Mouse (Mus musculus) neural tube, embryonic 15.5 days (tissue): ENCODE data around the gene Rassf7. TPM values are rescaled to one million over a fixed set of nuclear protein-coding genes. Genes with fewer than 3 reads are reported as not detected.

Experiments
- ATAC-seq: fragments of 200-750 bp; cut with Nextera tagmentation; 2 replicates; pipeline ENCODE4 v1.8.0; 2017; ENCODE audit warnings: mild to moderate bottlenecking, moderate TSS enrichment, moderate library complexity; ENCODE audit not compliant: low FRiP score
- H3K27ac ChIP-seq: fragments of 300-500 bp; sonication (generic); replicated peaks from 2 replicates; pipeline ENCODE4 v1.5.1; 2015; ENCODE audit warnings: mild to moderate bottlenecking, inconsistent platforms
- H3K27me3 ChIP-seq: fragments of 300-500 bp; sonication (generic); replicated peaks from 2 replicates; pipeline ENCODE4 v1.6.1; 2015; ENCODE audit warnings: inconsistent platforms
- H3K36me3 ChIP-seq: fragments of 300-500 bp; sonication (generic); 2 replicates; pipeline ENCODE4 v1.6.1; 2015; ENCODE audit warnings: inconsistent platforms
- H3K4me1 ChIP-seq: fragments of 300-500 bp; sonication (generic); 2 replicates; pipeline ENCODE4 v1.6.1; 2015; ENCODE audit warnings: inconsistent platforms
- H3K4me2 ChIP-seq: fragments of 300-500 bp; sonication (generic); 2 replicates; pipeline ENCODE4 v1.6.1; 2015; ENCODE audit warnings: inconsistent platforms, mild to moderate bottlenecking, moderate library complexity
- H3K4me3 ChIP-seq: fragments of 300-500 bp; sonication (generic); replicated peaks from 2 replicates; pipeline ENCODE4 v1.5.1; 2015; ENCODE audit warnings: mild to moderate bottlenecking, inconsistent platforms
- H3K9ac ChIP-seq: fragments of 300-500 bp; sonication (generic); replicated peaks from 2 replicates; pipeline ENCODE4 v1.6.1; 2015; ENCODE audit warnings: mild to moderate bottlenecking, inconsistent platforms
- H3K9me3 ChIP-seq: fragments of 300-500 bp; sonication (generic); replicated peaks from 2 replicates; pipeline ENCODE4 v1.6.1; 2016; ENCODE audit warnings: inconsistent platforms
- WGBS: fragments of 180-500 bp; shearing (Covaris S2); methylation state at CpG from one replicate; pipeline ENCODE4 v1.1.7; 2015; ENCODE audit warnings: mixed read lengths; 5-methylcytosine and 5-hydroxymethylcytosine counted together
- polyA plus RNA-seq: library from polyadenylated mRNA; unstranded; fragments of >200 nt; fragmentation: Nextera tagmentation; extraction: Ambion mirVana; gene quantifications from 2 replicates; pipeline ENCODE4 v1.2.1, GENCODE M21; 2015

Gene Rassf7
- polyA plus RNA-seq, 1 experiment from 2014 or later: 24.1 TPM

DNA sequence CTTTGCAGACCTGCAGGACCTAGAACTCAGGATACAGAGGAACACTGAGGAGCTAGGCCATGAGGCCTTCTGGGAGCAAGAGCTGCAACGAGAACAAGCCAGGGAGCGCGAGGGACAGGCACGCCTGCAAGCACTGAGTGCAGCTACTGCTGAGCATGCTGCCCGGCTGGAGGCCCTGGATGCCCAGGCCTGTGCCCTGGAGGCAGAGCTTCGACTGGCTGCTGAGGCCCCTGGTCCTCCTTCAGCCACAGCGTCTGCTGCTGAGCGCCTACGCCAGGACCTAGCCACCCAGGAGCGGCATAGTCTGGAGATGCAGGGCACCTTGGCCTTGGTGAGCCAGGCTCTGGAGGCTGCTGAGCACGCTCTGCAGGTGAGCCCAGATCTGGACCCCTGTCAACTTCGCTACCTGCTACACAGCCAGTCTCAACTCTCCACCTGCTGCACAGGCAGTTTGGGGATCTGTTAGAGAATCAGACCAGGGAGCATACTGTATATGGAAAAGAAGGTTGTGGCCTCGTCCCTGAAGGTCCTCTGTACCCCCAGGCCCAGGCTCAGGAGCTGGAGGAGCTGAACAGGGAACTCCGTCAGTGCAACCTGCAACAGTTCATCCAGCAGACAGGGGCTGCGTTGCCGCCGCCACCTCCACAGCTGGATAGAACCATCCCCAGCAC is 1.8 kb downstream of the Rassf7 start:
- H3K27ac ChIP-seq: no peak overlapping the region
- H3K36me3 ChIP-seq: 0 out of 2 replicates have a peak, but pooled peaks cover 4% of the 10 kb centered on the region
- H3K4me2 ChIP-seq: no peak overlapping the region
- no peak for ATAC-seq
- peaks cover 38% of the 10 kb centered on the region for H3K4me1 ChIP-seq
- 92% methylated on average over 17 of the region's 17 CpGs for WGBS
- H3K9me3 ChIP-seq: no peaks in the 10 kb centered on the region
- no peak overlapping the region for H3K4me3 ChIP-seq
- H3K27me3 ChIP-seq: no peaks in the 10 kb centered on the region
- H3K9ac ChIP-seq: no peak overlapping the region

DNA sequence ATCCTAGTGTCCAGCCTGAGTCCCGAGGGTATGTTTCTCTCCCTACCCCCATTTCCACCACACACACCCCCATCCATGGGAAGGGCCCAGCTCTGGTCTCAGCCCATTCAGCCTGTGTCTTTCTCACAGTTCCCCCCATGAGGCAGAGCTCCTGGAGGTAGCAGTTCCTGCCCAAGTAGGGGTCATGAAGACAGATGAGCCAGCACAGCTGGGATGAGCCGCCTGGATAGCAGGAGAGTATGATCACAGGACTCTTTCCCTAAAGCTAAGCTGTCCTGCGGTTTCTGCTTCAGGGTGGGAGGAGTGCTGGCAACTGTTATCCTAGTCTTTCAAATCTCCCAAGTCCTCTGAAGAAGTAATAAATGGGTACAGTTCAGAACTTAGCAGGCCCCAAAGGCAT is 2.5 kb downstream of the Rassf7 start:
- H3K4me2 ChIP-seq: no peak overlapping the region
- H3K9ac ChIP-seq: no peak overlapping the region
- peaks cover 42% of the 10 kb centered on the region for H3K4me1 ChIP-seq
- H3K4me3 ChIP-seq: no peak overlapping the region
- WGBS: 83% methylated on average over 3 of the region's 3 CpGs
- no peaks in the 10 kb centered on the region for H3K9me3 ChIP-seq
- H3K36me3 ChIP-seq: 0 out of 2 replicates have a peak, but pooled peaks cover 4% of the 10 kb centered on the region
- no peak for ATAC-seq
- H3K27me3 ChIP-seq: no peaks in the 10 kb centered on the region
- H3K27ac ChIP-seq: no peak overlapping the region

DNA sequence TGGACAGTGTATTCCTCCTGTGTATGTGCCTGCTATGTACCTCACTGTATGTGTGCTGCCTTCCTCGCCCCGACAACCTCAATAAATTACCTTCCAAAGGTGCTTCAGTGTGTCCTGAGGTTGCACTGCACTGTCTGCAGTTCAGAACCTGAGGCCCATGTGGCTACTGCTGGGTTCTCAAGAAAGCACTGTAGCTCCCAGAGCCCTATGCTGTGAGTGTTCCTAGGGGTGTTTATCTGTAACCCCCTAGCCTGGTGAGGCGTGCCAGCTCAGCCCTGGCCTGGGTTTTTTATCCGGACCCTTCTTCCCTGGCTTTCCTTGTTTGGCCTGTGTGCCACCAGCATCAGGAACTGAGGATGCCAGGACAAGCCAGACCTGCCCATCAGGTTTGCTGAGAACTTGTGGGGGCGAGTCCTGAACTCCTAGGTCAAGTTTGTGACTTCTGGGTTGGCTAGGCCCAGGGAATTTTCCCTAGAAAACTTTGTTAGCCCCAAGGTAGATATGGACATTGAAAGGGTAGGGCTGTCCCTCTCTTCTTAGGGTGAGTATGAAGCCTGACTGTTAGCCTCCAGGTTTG is 3.0 kb downstream of the Rassf7 start:
- Histone ChIP-seq H3K4me1 (peaks cover 42% of the 10 kb centered on the region), H3K9me3 (no peaks in the 10 kb centered on the region), H3K27ac (no peak overlapping the region), H3K4me2 (no peak overlapping the region), H3K9ac (no peak overlapping the region), H3K4me3 (no peak overlapping the region), H3K27me3 (no peaks in the 10 kb centered on the region), H3K36me3 (0 out of 2 replicates have a peak, but pooled peaks cover 4% of the 10 kb centered on the region)
- 93% methylated on average over 5 of the region's 5 CpGs for WGBS
- no peak for ATAC-seq

DNA sequence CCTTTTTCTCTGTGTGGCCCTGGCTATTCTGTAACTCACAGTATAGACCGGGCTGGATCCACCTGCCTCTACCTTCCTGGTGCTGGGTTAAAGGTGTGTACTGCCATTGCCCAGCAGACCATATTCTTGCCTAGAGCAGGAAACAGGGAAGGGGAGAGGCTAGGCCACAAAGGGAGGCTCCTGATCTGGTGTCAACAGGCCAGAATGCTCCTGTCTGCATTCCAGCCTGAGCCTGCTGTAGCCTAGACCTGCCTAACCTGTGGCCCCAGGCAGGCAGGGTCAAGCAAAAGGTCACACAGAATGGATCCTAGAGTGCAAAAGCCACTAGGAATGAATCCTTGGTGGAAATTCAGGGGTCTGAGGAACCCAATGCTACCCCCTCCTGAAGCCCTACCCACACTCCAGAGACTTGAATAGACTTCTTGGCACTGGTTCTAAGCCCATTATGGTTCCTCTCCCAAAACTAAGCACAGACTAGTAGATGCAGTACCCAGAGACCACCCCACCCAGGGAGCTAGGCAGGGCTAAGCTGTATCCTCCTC is 4.0 kb downstream of the Rassf7 start:
- Histone ChIP-seq H3K27me3 (no peaks in the 10 kb centered on the region), H3K36me3 (0 out of 2 replicates have a peak, but pooled peaks cover 4% of the 10 kb centered on the region), H3K4me3 (no peak overlapping the region), H3K9me3 (no peaks in the 10 kb centered on the region), H3K4me2 (no peak overlapping the region), H3K27ac (no peak overlapping the region), H3K9ac (no peak overlapping the region), H3K4me1 (peaks cover 42% of the 10 kb centered on the region)
- ATAC-seq: no peak
- WGBS: 96% methylated on average over 1 of the region's 1 CpGs

DNA sequence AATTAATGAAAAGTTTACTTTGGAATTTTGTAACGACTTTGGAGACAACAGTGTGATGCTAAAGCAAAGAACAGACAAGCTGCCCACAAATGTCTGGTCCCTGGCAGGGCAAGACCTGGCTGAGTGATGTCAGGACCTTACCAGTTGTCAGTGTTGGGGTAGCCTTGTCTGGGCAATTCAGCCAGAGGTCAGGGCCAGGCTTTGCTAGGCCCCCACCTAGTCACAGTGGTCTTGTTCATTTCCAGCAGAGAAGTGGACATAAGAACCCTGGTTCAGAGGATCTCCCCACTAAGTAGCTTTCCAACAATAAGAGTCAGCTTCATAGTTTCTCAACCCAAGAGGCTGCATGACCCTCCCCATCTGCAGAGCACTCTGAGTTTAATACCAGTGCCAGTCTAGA is 4.7 kb downstream of the Rassf7 start:
- no peaks in the 10 kb centered on the region for H3K27me3 ChIP-seq
- H3K4me3 ChIP-seq: no peak overlapping the region
- 0 out of 2 replicates have a peak, but pooled peaks cover 4% of the 10 kb centered on the region for H3K36me3 ChIP-seq
- H3K9me3 ChIP-seq: no peaks in the 10 kb centered on the region
- H3K4me1 ChIP-seq: peaks cover 35% of the 10 kb centered on the region
- no peak for ATAC-seq
- peak overlapping the region; percentile 77; the same call in 1 of the 2 replicates for H3K4me2 ChIP-seq
- WGBS: 84% methylated on average over 1 of the region's 1 CpGs
- H3K27ac ChIP-seq: no peak overlapping the region
- no peak overlapping the region for H3K9ac ChIP-seq

DNA sequence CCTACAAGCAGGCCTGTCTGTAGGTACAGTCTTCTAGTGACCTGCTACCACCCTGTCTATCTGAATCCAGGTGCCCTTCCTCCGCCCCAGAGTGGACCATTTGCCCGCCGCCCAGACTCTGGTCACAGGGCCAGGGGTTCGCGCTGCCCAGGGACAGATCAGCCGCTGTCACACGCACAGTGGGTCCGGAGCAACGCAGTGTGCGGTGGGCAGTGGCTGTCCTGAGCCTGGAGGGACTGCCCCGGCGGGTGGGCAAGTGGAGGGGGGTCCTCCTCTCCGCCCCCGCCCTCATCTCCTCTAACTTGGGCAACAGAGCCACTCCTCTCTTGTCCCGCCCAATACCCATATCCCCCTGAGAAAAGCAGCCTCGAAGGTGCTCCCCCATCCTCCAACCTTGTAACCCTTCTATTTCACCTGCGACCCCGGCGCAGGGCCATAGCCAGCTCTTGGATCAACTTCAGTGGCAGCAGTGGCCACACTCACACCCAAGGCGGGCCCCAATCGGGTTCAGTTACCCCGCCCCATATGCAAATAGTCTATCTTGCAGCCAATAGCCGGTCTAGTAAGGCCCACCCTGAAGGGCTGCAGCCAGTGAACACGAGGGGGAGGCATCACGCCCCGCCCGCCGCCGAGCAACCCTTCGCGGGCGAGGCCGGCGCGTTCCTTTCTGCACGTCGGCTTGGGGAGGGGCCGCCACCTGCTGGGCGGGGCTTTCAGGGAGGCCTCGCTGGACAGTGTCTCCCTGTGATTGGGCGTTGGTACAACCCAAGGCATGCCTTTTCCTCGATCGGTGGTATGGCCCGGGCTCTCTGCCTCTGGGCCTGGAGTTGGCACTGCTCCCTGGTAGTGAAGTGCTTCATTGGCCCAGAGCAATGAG is 5.8 kb downstream of the Rassf7 start:
- 0 out of 2 replicates have a peak, but pooled peaks cover 4% of the 10 kb centered on the region for H3K36me3 ChIP-seq
- peak overlapping the region; percentile 77 for H3K4me2 ChIP-seq
- no peaks in the 10 kb centered on the region for H3K9me3 ChIP-seq
- ATAC-seq: peak; percentile 97
- 3% methylated on average over 44 of the region's 44 CpGs for WGBS
- no peaks in the 10 kb centered on the region for H3K27me3 ChIP-seq
- peak overlapping the region; percentile 41 for H3K4me3 ChIP-seq
- peak overlapping the region; percentile 74 for H3K27ac ChIP-seq
- peak overlapping the region; percentile 47 for H3K9ac ChIP-seq
- H3K4me1 ChIP-seq: peaks cover 28% of the 10 kb centered on the region

DNA sequence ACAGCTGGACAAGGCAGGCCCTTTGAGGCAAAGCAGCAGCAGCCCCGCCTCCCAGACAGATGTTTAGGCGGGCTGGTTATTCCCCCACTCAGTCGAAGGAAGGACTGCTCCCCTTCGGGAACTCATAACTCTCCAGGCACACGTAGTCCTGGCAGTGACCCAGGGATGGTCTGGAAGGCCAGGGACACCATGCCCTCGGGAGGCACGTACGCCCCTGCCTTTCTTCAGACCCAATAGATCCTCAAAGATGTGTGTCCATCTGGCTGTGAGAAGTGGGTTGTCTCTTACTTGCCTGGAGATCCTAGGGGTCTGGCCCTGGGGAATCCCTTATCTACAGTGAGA is 6.4 kb downstream of the Rassf7 start:
- Histone ChIP-seq H3K4me3 (peak overlapping the region; percentile 41), H3K36me3 (0 out of 2 replicates have a peak, but pooled peaks cover 4% of the 10 kb centered on the region), H3K4me1 (peaks cover 24% of the 10 kb centered on the region), H3K27ac (peak overlapping the region; percentile 74), H3K9me3 (no peaks in the 10 kb centered on the region), H3K9ac (peak overlapping the region; percentile 38; the same call in 1 of the 2 replicates), H3K4me2 (peak overlapping the region; percentile 77), H3K27me3 (no peaks in the 10 kb centered on the region)
- 6% methylated on average over 8 of the region's 8 CpGs for WGBS
- ATAC-seq: no peak

DNA sequence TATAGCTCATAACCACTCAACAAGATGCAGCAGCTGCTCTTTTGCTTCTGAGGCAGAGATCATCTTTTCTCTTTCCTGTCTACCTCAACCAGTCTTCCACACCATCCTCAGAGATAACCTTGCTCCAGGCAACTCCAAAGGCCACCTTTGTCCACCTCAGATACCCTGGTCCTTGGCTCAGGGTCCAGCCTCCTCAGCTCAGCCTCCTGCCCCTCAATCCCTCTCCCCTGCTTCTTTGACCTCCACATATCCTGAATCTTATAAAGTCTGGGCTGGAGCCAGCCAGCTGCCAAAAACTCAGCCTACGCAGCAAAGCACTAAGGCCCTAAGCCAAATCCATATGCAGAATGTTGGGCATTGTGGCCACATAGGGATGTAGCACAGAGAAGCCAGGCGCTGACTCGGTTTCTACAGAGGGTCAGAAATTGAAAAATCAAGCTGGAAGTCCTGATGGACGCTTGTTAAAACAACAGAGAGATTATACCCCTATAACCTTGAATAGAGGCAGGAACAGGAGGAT is 7.1 kb downstream of the Rassf7 start:
- Histone ChIP-seq H3K4me3 (peak overlapping the region; percentile 41; the same call in 1 of the 2 replicates), H3K9ac (no peak overlapping the region), H3K27ac (peak overlapping the region; percentile 74), H3K36me3 (0 out of 2 replicates have a peak, but pooled peaks cover 4% of the 10 kb centered on the region), H3K4me1 (peaks cover 23% of the 10 kb centered on the region), H3K27me3 (no peaks in the 10 kb centered on the region), H3K9me3 (no peaks in the 10 kb centered on the region), H3K4me2 (peak overlapping the region; percentile 77)
- no peak for ATAC-seq
- WGBS: 90% methylated on average over 4 of the region's 4 CpGs

DNA sequence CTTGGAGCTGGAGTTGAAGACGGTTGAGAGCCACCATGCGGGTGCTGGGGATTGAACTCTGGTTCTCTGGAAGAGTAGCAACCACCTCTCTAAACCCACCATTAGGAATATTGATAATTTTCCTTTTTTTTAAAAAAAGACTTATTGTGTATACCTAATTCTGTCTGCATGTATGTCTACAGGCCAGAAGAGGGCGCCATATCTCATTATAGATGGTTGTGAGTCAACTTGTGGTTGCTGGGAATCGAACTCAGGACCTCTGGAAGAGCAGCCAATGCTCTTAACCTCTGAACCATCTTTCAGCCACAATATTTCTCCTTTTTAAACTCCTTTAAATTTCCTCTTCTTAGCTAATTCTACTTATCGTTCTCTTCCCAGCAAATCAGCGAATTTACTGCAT is 10.9 kb downstream of the Rassf7 start:
- Histone ChIP-seq H3K4me1 (peaks cover 38% of the 10 kb centered on the region), H3K27me3 (no peaks in the 10 kb centered on the region), H3K9ac (no peak overlapping the region), H3K4me3 (no peak overlapping the region), H3K9me3 (no peaks in the 10 kb centered on the region), H3K27ac (no peak overlapping the region), H3K36me3 (peaks cover 8% of the 10 kb centered on the region), H3K4me2 (no peak overlapping the region)
- WGBS: 86% methylated on average over 6 of the region's 6 CpGs
- no peak for ATAC-seq

DNA sequence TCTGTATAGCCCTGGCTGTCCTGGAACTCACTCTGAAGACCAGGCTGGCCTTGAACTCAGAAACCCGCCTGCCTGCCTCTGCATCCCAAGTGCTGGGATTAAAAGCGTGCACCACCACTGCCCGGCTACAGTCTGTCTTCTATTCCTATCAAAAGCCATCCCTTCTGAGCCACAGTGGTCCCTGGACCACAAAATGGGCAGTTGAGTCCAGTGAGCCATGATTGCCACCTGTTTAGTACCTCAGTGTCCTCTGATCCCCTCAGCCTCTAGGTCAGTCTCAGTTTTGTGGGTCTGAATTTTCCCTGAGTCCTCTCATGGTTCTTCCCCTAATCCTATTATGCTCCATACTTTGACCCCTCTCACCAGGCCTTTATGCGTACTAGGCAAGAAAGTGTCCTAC is 12.1 kb downstream of the Rassf7 start:
- H3K4me1 ChIP-seq: peaks cover 33% of the 10 kb centered on the region
- H3K36me3 ChIP-seq: peaks cover 21% of the 10 kb centered on the region
- no peaks in the 10 kb centered on the region for H3K9me3 ChIP-seq
- peak overlapping the region; percentile 83 for H3K4me2 ChIP-seq
- H3K9ac ChIP-seq: 0 out of 2 replicates have a peak overlapping the region, but pooled peaks have one; percentile 94
- H3K27me3 ChIP-seq: no peaks in the 10 kb centered on the region
- H3K4me3 ChIP-seq: peak overlapping the region; percentile 90
- 87% methylated on average over 4 of the region's 4 CpGs for WGBS
- no peak for ATAC-seq
- peak overlapping the region; percentile 100 for H3K27ac ChIP-seq
